Comparison of ENCODE assay signal across 23 mouse cellular contexts in the genomic region with DNA sequence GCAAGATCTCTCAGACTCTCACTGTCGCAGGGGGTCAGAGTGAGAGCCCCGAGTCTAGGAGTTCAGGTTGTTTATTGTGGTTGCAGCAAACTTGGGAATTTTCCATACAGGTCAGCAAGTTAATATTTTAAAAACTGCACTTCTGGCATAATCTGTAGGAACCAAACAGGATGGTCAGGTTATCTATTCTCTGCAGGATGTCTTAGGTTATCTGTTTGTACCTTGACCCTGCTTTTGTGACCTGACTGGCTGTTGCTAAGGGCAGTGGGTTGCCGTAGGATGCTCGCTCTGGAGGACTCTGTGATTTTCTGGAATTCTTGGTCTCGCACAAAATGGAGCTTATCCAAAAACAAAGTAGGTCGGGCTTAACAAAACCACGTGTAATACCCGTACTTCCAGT.
"Had no signal": no experiment of that assay in that cellular context is flagged by ENCODE, and none has a peak within 500 bp of the region (broad histone marks: within the 10 kb centered on the region; RNA-seq: fewer than 3 reads in every experiment).

No protein-coding gene starts in this region.

- H3K27ac ChIP-seq: heart, embryonic 10.5 days; hindbrain, embryonic 14.5 days; intestine, embryonic 15.5 days; layer of hippocampus, adult 2 months; left cerebral cortex, adult 2 months; limb, embryonic 13.5 days; limb, embryonic 15.5 days; liver, embryonic 14.5 days had no signal

- H3K9me3 ChIP-seq: heart, embryonic 10.5 days; heart, embryonic 12.5 days; intestine, embryonic 15.5 days; limb, embryonic 13.5 days; limb, embryonic 15.5 days had no signal

- H3K27me3 ChIP-seq: heart, embryonic 12.5 days; intestine, embryonic 15.5 days; limb, embryonic 13.5 days; limb, embryonic 15.5 days had no signal

- H3K36me3 ChIP-seq: heart, embryonic 10.5 days; heart, embryonic 12.5 days; intestine, embryonic 15.5 days; limb, embryonic 13.5 days; limb, embryonic 15.5 days had no signal

- H3K4me3 ChIP-seq: heart, embryonic 10.5 days; heart, embryonic 12.5 days; intestine, embryonic 15.5 days; layer of hippocampus, adult 2 months; left cerebral cortex, adult 2 months; limb, embryonic 13.5 days; limb, embryonic 15.5 days had no signal

- H3K9ac ChIP-seq: heart, embryonic 12.5 days; hindbrain, embryonic 14.5 days; intestine, embryonic 15.5 days; limb, embryonic 13.5 days; limb, embryonic 15.5 days; liver, embryonic 14.5 days had no signal

- H3K4me1 ChIP-seq: intestine, embryonic 15.5 days had no signal

- H3K4me2 ChIP-seq: heart, embryonic 12.5 days; hindbrain, embryonic 14.5 days; intestine, embryonic 15.5 days; limb, embryonic 13.5 days; limb, embryonic 15.5 days had no signal

- DNase-seq: gastrocnemius, postnatal 14 days; gastrocnemius, postnatal 36 days; heart, adult 18-20 months; heart, postnatal 14 days; heart, postnatal 36 days; kidney, adult 18-20 months; kidney, adult 8-10 months; kidney, postnatal 10 days; kidney, postnatal 4 days; left cerebral cortex, postnatal 4 days had no signal

- ATAC-seq: forebrain, embryonic 16.5 days; hindbrain, embryonic 16.5 days; inflammation-experienced regulatory T-cells, adult 6 months; intestine, embryonic 15.5 days; intestine, postnatal 0 days had no signal
